10 mouse cellular contexts compared by ENCODE assay signal in genomic region chr11:96260310-96260970, GRCm38 (mm10). TPM values are rescaled to one million over a fixed set of nuclear protein-coding genes. Genes with fewer than 3 reads are reported as not detected.
A peak's percentile ranks its signal among the peaks of the same experiment; 100 is the strongest.
DNase-seq lines count a peak whose midpoint lies in the region; ATAC-seq and TF ChIP-seq lines count a peak whose summit lies in the region.
"Had no signal": no experiment of that assay in that cellular context is flagged by ENCODE, and none has a peak within 500 bp of the region (broad histone marks: within the 10 kb centered on the region; RNA-seq: fewer than 3 reads in every experiment).

No protein-coding gene starts in this region.

- H3K27ac ChIP-seq in intestine, embryonic 16.5 days (ENCODE audit: low read length) = no peak overlapping the region
- no peak overlapping the region for H3K27ac ChIP-seq in limb, embryonic 13.5 days
- H3K27ac ChIP-seq in liver, embryonic 11.5 days (ENCODE audit: low read depth, low read length) = no peak overlapping the region
- H3K27ac ChIP-seq: midbrain, embryonic 15.5 days had no signal

- no peak for TF ChIP-seq CTCF in C2C12 (IDR thresholded peaks at IDR 0.05; ENCODE audit: control insufficient read depth, insufficient read depth, insufficient read length)

- WGBS in intestine, embryonic 16.5 days = 2% methylated on average over 23 of the region's 23 CpGs
- WGBS in limb, embryonic 13.5 days = under 1% methylated on average over 23 of the region's 23 CpGs
- 5% methylated on average over 23 of the region's 23 CpGs for WGBS in liver, embryonic 11.5 days

- no peak overlapping the region for H3K9ac ChIP-seq in intestine, embryonic 16.5 days (ENCODE audit: low read depth, low read length)
- H3K9ac ChIP-seq in limb, embryonic 13.5 days = no peak overlapping the region
- H3K9ac ChIP-seq in liver, embryonic 11.5 days (ENCODE audit: low read depth, low read length) = no peak overlapping the region
- H3K9ac ChIP-seq: midbrain, embryonic 15.5 days had no signal

- DNase-seq in ZHBTc4 (ENCODE audit: low read depth, low spot score) = peak; percentile 69
- no peak for DNase-seq in testis, postnatal 14 days (ENCODE audit: low spot score)
- no peak for DNase-seq in liver, embryonic 11.5 days (ENCODE audit: low spot score)
- no peak for DNase-seq in ovary, adult 18-20 months (ENCODE audit: low spot score)
- no peak for DNase-seq in thymus, postnatal 10 days (ENCODE audit: low spot score in 2 of 2)

- H3K4me1 ChIP-seq in intestine, embryonic 16.5 days (ENCODE audit: control insufficient read depth, insufficient read depth, low read length) = peaks cover 5% of the 10 kb centered on the region; the same call in 1 of the 2 replicates
- H3K4me1 ChIP-seq in limb, embryonic 13.5 days = peaks cover 17% of the 10 kb centered on the region
- no peaks in the 10 kb centered on the region for H3K4me1 ChIP-seq in liver, embryonic 11.5 days (replicated peaks; ENCODE audit: control insufficient read depth, insufficient read depth, low read length)
- H3K4me1 ChIP-seq: midbrain, embryonic 15.5 days had no signal

- H3K36me3 ChIP-seq in C2C12 (ENCODE audit: control insufficient read depth, insufficient read depth) = no peaks in the 10 kb centered on the region
- H3K36me3 ChIP-seq in intestine, embryonic 16.5 days (ENCODE audit: control insufficient read depth, insufficient read depth, low read length) = no peaks in the 10 kb centered on the region
- no peaks in the 10 kb centered on the region for H3K36me3 ChIP-seq in limb, embryonic 13.5 days
- H3K36me3 ChIP-seq in liver, embryonic 11.5 days (ENCODE audit: control insufficient read depth, insufficient read depth, low read length) = no peaks in the 10 kb centered on the region
- H3K36me3 ChIP-seq: midbrain, embryonic 15.5 days had no signal

- 0 out of 2 replicates have a peak overlapping the region, but pooled peaks have one; percentile 14 for H3K4me2 ChIP-seq in intestine, embryonic 16.5 days (ENCODE audit: low read depth, low read length)
- peak overlapping the region; percentile 41 for H3K4me2 ChIP-seq in limb, embryonic 13.5 days (replicated peaks)
- no peak overlapping the region for H3K4me2 ChIP-seq in liver, embryonic 11.5 days
- H3K4me2 ChIP-seq: midbrain, embryonic 15.5 days had no signal

- no peaks in the 10 kb centered on the region for H3K79me3 ChIP-seq in C2C12 (ENCODE audit: low read depth)

- H3K4me3 ChIP-seq in C2C12 (ENCODE audit: insufficient read depth, poor library complexity, severe bottlenecking) = no peak overlapping the region
- no peak overlapping the region for H3K4me3 ChIP-seq in intestine, embryonic 16.5 days (ENCODE audit: low read length)
- H3K4me3 ChIP-seq in limb, embryonic 13.5 days = 0 out of 2 replicates have a peak overlapping the region, but pooled peaks have one; percentile 6
- H3K4me3 ChIP-seq in liver, embryonic 11.5 days (ENCODE audit: low read depth, low read length) = no peak overlapping the region
- H3K4me3 ChIP-seq: midbrain, embryonic 15.5 days had no signal

- H3K79me2 ChIP-seq in C2C12 (ENCODE audit: control insufficient read depth, insufficient read depth) = no peaks in the 10 kb centered on the region

- H3ac ChIP-seq in C2C12 (ENCODE audit: control insufficient read depth, insufficient read length, low read depth) = no peak overlapping the region

- H3K27me3 ChIP-seq in C2C12 (ENCODE audit: control insufficient read depth, insufficient read depth, insufficient read length) = peaks cover 70% of the 10 kb centered on the region
- H3K27me3 ChIP-seq in intestine, embryonic 16.5 days (replicated peaks; ENCODE audit: control insufficient read depth, insufficient read depth, low read length) = peaks cover 88% of the 10 kb centered on the region
- peaks cover 100% of the 10 kb centered on the region for H3K27me3 ChIP-seq in limb, embryonic 13.5 days
- H3K27me3 ChIP-seq in liver, embryonic 11.5 days (replicated peaks; ENCODE audit: control insufficient read depth, insufficient read depth, low read length) = peaks cover 100% of the 10 kb centered on the region

- H3K9me3 ChIP-seq in intestine, embryonic 16.5 days (ENCODE audit: control insufficient read depth, low read length) = no peaks in the 10 kb centered on the region
- H3K9me3 ChIP-seq in limb, embryonic 13.5 days = no peaks in the 10 kb centered on the region
- no peaks in the 10 kb centered on the region for H3K9me3 ChIP-seq in liver, embryonic 11.5 days (ENCODE audit: control insufficient read depth, low read length)
- H3K9me3 ChIP-seq: midbrain, embryonic 15.5 days had no signal

- no peak for ATAC-seq in intestine, embryonic 16.5 days
- ATAC-seq in limb, embryonic 13.5 days (ENCODE audit: low FRiP score, low read depth) = no peak
- no peak for ATAC-seq in liver, embryonic 11.5 days (replicated peaks; ENCODE audit: low FRiP score)
- ATAC-seq: midbrain, embryonic 15.5 days had no signal

TF ChIP-seq in C2C12, 6 proteins besides CTCF, POLR2A, EP300 and RAD21:
- TF ChIP-seq MAX (IDR thresholded peaks at IDR 0.05) (peak; percentile 32), CEBPB (IDR thresholded peaks at IDR 0.05; ENCODE audit: low read depth) (peak; percentile 61), USF1 (IDR thresholded peaks at IDR 0.05; ENCODE audit: low read depth) (no peak), FOSL1 (IDR thresholded peaks at IDR 0.05; ENCODE audit: insufficient read depth, low read length, poor library complexity, severe bottlenecking) (no peak), MYOD1 (IDR thresholded peaks at IDR 0.05; ENCODE audit: control insufficient read depth, insufficient read length, low read depth) (no peak), MYOG (IDR thresholded peaks at IDR 0.05; ENCODE audit: control insufficient read depth, extremely low read depth, insufficient read length) (no peak)
TF ChIP-seq in C2C12: peak in this region for 2.

RNA-seq across cellular contexts. Expression of gene Hoxb9, which starts 10.8 kb away (rescaled TPM):
- not detected for polyA plus RNA-seq in C2C12 (2012; fragmentation: generic; extraction: Trizol)
- polyA plus RNA-seq in intestine, embryonic 16.5 days (2015; fragmentation: Nextera tagmentation; extraction: Ambion mirVana) = 0.99 and 1.2 TPM in 2 replicates
- 1.1 and 1.3 TPM in 2 replicates for polyA plus RNA-seq in limb, embryonic 13.5 days (2015; fragmentation: Nextera tagmentation; extraction: Ambion mirVana)
- polyA plus RNA-seq in liver, embryonic 11.5 days (2014; fragmentation: Nextera tagmentation; extraction: Ambion mirVana) = 0.26 and 0.49 TPM in 2 replicates
- polyA plus RNA-seq: heart, embryonic 14.5 days; midbrain, embryonic 15.5 days had no signal

RNA-seq across cellular contexts. Expression of gene Hoxb8, which starts 21.3 kb away (rescaled TPM):
- 0.02 TPM for polyA plus RNA-seq in C2C12 (2012; fragmentation: generic; extraction: Trizol)
- polyA plus RNA-seq in intestine, embryonic 16.5 days (2015; fragmentation: Nextera tagmentation; extraction: Ambion mirVana) = 0.71 and 0.97 TPM in 2 replicates
- polyA plus RNA-seq in limb, embryonic 13.5 days (2015; fragmentation: Nextera tagmentation; extraction: Ambion mirVana) = 0.17 and 0.32 TPM in 2 replicates
- 0.43 and 0.62 TPM in 2 replicates for polyA plus RNA-seq in liver, embryonic 11.5 days (2014; fragmentation: Nextera tagmentation; extraction: Ambion mirVana)
- polyA plus RNA-seq: heart, embryonic 14.5 days; midbrain, embryonic 15.5 days had no signal

RNA-seq across cellular contexts. Expression of gene Hoxb7, which starts 26.0 kb away (rescaled TPM):
- 0.04 TPM for polyA plus RNA-seq in C2C12 (2012; fragmentation: generic; extraction: Trizol)
- polyA plus RNA-seq in intestine, embryonic 16.5 days (2015; fragmentation: Nextera tagmentation; extraction: Ambion mirVana) = 10.0 and 11.3 TPM in 2 replicates
- polyA plus RNA-seq in limb, embryonic 13.5 days (2015; fragmentation: Nextera tagmentation; extraction: Ambion mirVana) = 2.0 and 2.2 TPM in 2 replicates
- polyA plus RNA-seq in liver, embryonic 11.5 days (2014; fragmentation: Nextera tagmentation; extraction: Ambion mirVana) = 1.6 and 2.0 TPM in 2 replicates
- polyA plus RNA-seq: heart, embryonic 14.5 days; midbrain, embryonic 15.5 days had no signal

RNA-seq across cellular contexts. Expression of gene Hoxb6, which starts 31.8 kb away (rescaled TPM):
- polyA plus RNA-seq in C2C12 (2012; fragmentation: generic; extraction: Trizol) = 0.05 TPM
- 11.1 and 11.3 TPM in 2 replicates for polyA plus RNA-seq in intestine, embryonic 16.5 days (2015; fragmentation: Nextera tagmentation; extraction: Ambion mirVana)
- 0.59 and 1.4 TPM in 2 replicates for polyA plus RNA-seq in limb, embryonic 13.5 days (2015; fragmentation: Nextera tagmentation; extraction: Ambion mirVana)
- polyA plus RNA-seq in liver, embryonic 11.5 days (2014; fragmentation: Nextera tagmentation; extraction: Ambion mirVana) = 1.9 and 2.4 TPM in 2 replicates
- polyA plus RNA-seq: heart, embryonic 14.5 days had no signal

RNA-seq across cellular contexts. Expression of gene Hoxb5, which starts 42.7 kb away (rescaled TPM):
- polyA plus RNA-seq in C2C12 (2012; fragmentation: generic; extraction: Trizol) = not detected
- 26.4 and 28.7 TPM in 2 replicates for polyA plus RNA-seq in intestine, embryonic 16.5 days (2015; fragmentation: Nextera tagmentation; extraction: Ambion mirVana)
- 0.97 and 1.5 TPM in 2 replicates for polyA plus RNA-seq in limb, embryonic 13.5 days (2015; fragmentation: Nextera tagmentation; extraction: Ambion mirVana)
- polyA plus RNA-seq in liver, embryonic 11.5 days (2014; fragmentation: Nextera tagmentation; extraction: Ambion mirVana) = 3.7 and 4.5 TPM in 2 replicates
